Mouse (Mus musculus) midbrain, embryonic 10.5 days (tissue): ENCODE measurements around the gene Phf7. TPM values are rescaled to one million over a fixed set of nuclear protein-coding genes. Genes with fewer than 3 reads are reported as not detected.

Experiments
- DNase-seq: peaks from one replicate; pipeline ENCODE4 v3.0.0-alpha.2; 2017; ENCODE audit warnings: low spot score
- H3K27ac ChIP-seq: fragments of 300-500 bp; sonication (generic); replicated peaks from 2 replicates; pipeline ENCODE4 v1.5.1; 2016; ENCODE audit warnings: mild to moderate bottlenecking
- H3K27me3 ChIP-seq: fragments of 300-500 bp; sonication (generic); 2 replicates; pipeline ENCODE4 v1.6.1; 2016; ENCODE audit warnings: low read depth, mild to moderate bottlenecking; ENCODE audit not compliant: poor library complexity, severe bottlenecking
- H3K36me3 ChIP-seq: fragments of 300-500 bp; sonication (generic); 2 replicates; pipeline ENCODE4 v1.6.1; 2016; ENCODE audit warnings: mild to moderate bottlenecking, moderate library complexity
- H3K4me1 ChIP-seq: fragments of 300-500 bp; sonication (generic); 2 replicates; pipeline ENCODE4 v1.6.1; 2016
- H3K4me3 ChIP-seq: fragments of 300-500 bp; sonication (generic); 2 replicates; pipeline ENCODE4 v1.5.1; 2016; ENCODE audit warnings: mild to moderate bottlenecking, moderate library complexity
- H3K9me3 ChIP-seq: fragments of 300-500 bp; sonication (generic); replicated peaks from 2 replicates; pipeline ENCODE4 v1.6.1; 2016; ENCODE audit warnings: mild to moderate bottlenecking
- WGBS: fragments of 180-500 bp; shearing (Covaris S2); methylation state at CpG from one replicate; pipeline ENCODE4 v1.1.7; 2016; 5-methylcytosine and 5-hydroxymethylcytosine counted together
- polyA plus RNA-seq: library from polyadenylated mRNA; unstranded; fragments of >200 nt; fragmentation: Nextera tagmentation; extraction: Ambion mirVana; gene quantifications from 2 replicates; pipeline ENCODE4 v1.2.1, GENCODE M21; 2016

Phf7 gene
- polyA plus RNA-seq: 13.4 and 13.5 TPM in 2 replicates

- DNase-seq: peak; percentile 96
- Histone ChIP-seq H3K4me3 (peak within 1 kb of the TSS; percentile 99), H3K27me3 (no peaks in the 10 kb centered on the region), H3K4me1 (peaks cover 28% of the 10 kb centered on the region), H3K36me3 (peaks cover 37% of the 10 kb centered on the region), H3K27ac (peak within 1 kb of the TSS; percentile 96), H3K9me3 (no peaks in the 10 kb centered on the region)
- WGBS: under 1% methylated on average over 74 of the region's 75 CpGs
Observed at GRCm38 (mm10) chr14:31251084-31251604, at the start of gene Phf7, which contains the start of gene Bap1. Gene Phf7 (minus strand): TSS chr14:31251317. Gene Bap1 (plus strand): TSS chr14:31251450.

GRCm38 (mm10) chr14:31285728-31286127 is 34.6 kb upstream of the Phf7 start:
- Histone ChIP-seq H3K4me1 (no peaks in the 10 kb centered on the region), H3K4me3 (no peak overlapping the region), H3K27ac (no peak overlapping the region), H3K9me3 (no peaks in the 10 kb centered on the region), H3K27me3 (no peaks in the 10 kb centered on the region), H3K36me3 (no peaks in the 10 kb centered on the region)
- WGBS: 84% methylated on average over 8 of the region's 8 CpGs
- DNase-seq: no peak

GRCm38 (mm10) chr14:31272164-31272563 is 21.0 kb upstream of the Phf7 start:
- Histone ChIP-seq H3K36me3 (no peaks in the 10 kb centered on the region), H3K9me3 (no peaks in the 10 kb centered on the region), H3K27ac (no peak overlapping the region), H3K4me1 (peaks cover 32% of the 10 kb centered on the region), H3K4me3 (no peak overlapping the region), H3K27me3 (0 out of 2 replicates have a peak, but pooled peaks cover 3% of the 10 kb centered on the region)
- 21% methylated on average over 7 of the region's 7 CpGs for WGBS
- DNase-seq: peak; percentile 81

- Histone ChIP-seq H3K4me1 (peaks cover 33% of the 10 kb centered on the region), H3K27me3 (0 out of 2 replicates have a peak, but pooled peaks cover 3% of the 10 kb centered on the region), H3K36me3 (peaks cover 2% of the 10 kb centered on the region; the same call in 1 of the 2 replicates), H3K27ac (no peak overlapping the region), H3K9me3 (no peaks in the 10 kb centered on the region), H3K4me3 (no peak overlapping the region)
- no peak for DNase-seq
- 92% methylated on average over 6 of the region's 6 CpGs for WGBS
Observed at GRCm38 (mm10) chr14:31271121-31271520, 20.0 kb upstream of the Phf7 start.

- peaks cover 6% of the 10 kb centered on the region; the same call in 1 of the 2 replicates for H3K36me3 ChIP-seq
- 0 out of 2 replicates have a peak, but pooled peaks cover 3% of the 10 kb centered on the region for H3K27me3 ChIP-seq
- H3K4me3 ChIP-seq: peak overlapping the region; percentile 46
- DNase-seq: peak; percentile 79
- no peaks in the 10 kb centered on the region for H3K9me3 ChIP-seq
- H3K4me1 ChIP-seq: peaks cover 33% of the 10 kb centered on the region
- H3K27ac ChIP-seq: peak overlapping the region; percentile 81
- WGBS: 15% methylated on average over 28 of the region's 28 CpGs
Observed at GRCm38 (mm10) chr14:31269456-31270100, 18.5 kb upstream of the Phf7 start.

- H3K27me3 ChIP-seq: 0 out of 2 replicates have a peak, but pooled peaks cover 3% of the 10 kb centered on the region
- H3K4me1 ChIP-seq: peaks cover 33% of the 10 kb centered on the region
- H3K9me3 ChIP-seq: no peaks in the 10 kb centered on the region
- DNase-seq: peak; percentile 65
- H3K36me3 ChIP-seq: peaks cover 14% of the 10 kb centered on the region; the same call in 1 of the 2 replicates
- H3K4me3 ChIP-seq: peak overlapping the region; percentile 46
- peak overlapping the region; percentile 81 for H3K27ac ChIP-seq
- WGBS: 50% methylated on average over 9 of the region's 9 CpGs
Observed at GRCm38 (mm10) chr14:31268301-31269001, 17.3 kb upstream of the Phf7 start.

GRCm38 (mm10) chr14:31267649-31268048 is 16.5 kb upstream of the Phf7 start:
- Histone ChIP-seq H3K4me3 (no peak overlapping the region), H3K27me3 (0 out of 2 replicates have a peak, but pooled peaks cover 3% of the 10 kb centered on the region), H3K4me1 (peaks cover 33% of the 10 kb centered on the region), H3K36me3 (peaks cover 21% of the 10 kb centered on the region), H3K9me3 (no peaks in the 10 kb centered on the region), H3K27ac (peak overlapping the region; percentile 81)
- no peak for DNase-seq
- WGBS: 90% methylated on average over 11 of the region's 11 CpGs

- 93% methylated on average over 9 of the region's 9 CpGs for WGBS
- H3K4me1 ChIP-seq: no peaks in the 10 kb centered on the region
- DNase-seq: no peak
- H3K9me3 ChIP-seq: no peaks in the 10 kb centered on the region
- H3K4me3 ChIP-seq: no peak overlapping the region
- H3K27me3 ChIP-seq: no peaks in the 10 kb centered on the region
- no peak overlapping the region for H3K27ac ChIP-seq
- peaks cover 84% of the 10 kb centered on the region for H3K36me3 ChIP-seq
Observed at GRCm38 (mm10) chr14:31260932-31261331, 9.8 kb upstream of the Phf7 start.

GRCm38 (mm10) chr14:31260374-31260773 is 9.3 kb upstream of the Phf7 start:
- no peaks in the 10 kb centered on the region for H3K4me1 ChIP-seq
- H3K9me3 ChIP-seq: no peaks in the 10 kb centered on the region
- H3K27ac ChIP-seq: no peak overlapping the region
- no peak for DNase-seq
- H3K27me3 ChIP-seq: no peaks in the 10 kb centered on the region
- peaks cover 87% of the 10 kb centered on the region for H3K36me3 ChIP-seq
- H3K4me3 ChIP-seq: no peak overlapping the region
- WGBS: 95% methylated on average over 4 of the region's 4 CpGs

- Histone ChIP-seq H3K9me3 (no peaks in the 10 kb centered on the region), H3K27ac (no peak overlapping the region), H3K4me1 (no peaks in the 10 kb centered on the region), H3K36me3 (peaks cover 99% of the 10 kb centered on the region), H3K27me3 (no peaks in the 10 kb centered on the region), H3K4me3 (no peak overlapping the region)
- WGBS: 95% methylated on average over 14 of the region's 14 CpGs
- DNase-seq: no peak
Observed at GRCm38 (mm10) chr14:31258476-31259050, 7.4 kb upstream of the Phf7 start.

GRCm38 (mm10) chr14:31252091-31252490 is 974 bp upstream of the Phf7 start:
- Histone ChIP-seq H3K4me1 (peaks cover 28% of the 10 kb centered on the region), H3K9me3 (no peaks in the 10 kb centered on the region), H3K36me3 (peaks cover 46% of the 10 kb centered on the region), H3K27ac (peak overlapping the region; percentile 96), H3K4me3 (peak overlapping the region; percentile 99), H3K27me3 (no peaks in the 10 kb centered on the region)
- DNase-seq: no peak
- 86% methylated on average over 5 of the region's 5 CpGs for WGBS

GRCm38 (mm10) chr14:31251626-31252025 is 509 bp upstream of the Phf7 start:
- Histone ChIP-seq H3K36me3 (peaks cover 42% of the 10 kb centered on the region), H3K4me1 (peaks cover 28% of the 10 kb centered on the region), H3K27ac (peak overlapping the region; percentile 96), H3K4me3 (peak overlapping the region; percentile 99), H3K9me3 (no peaks in the 10 kb centered on the region), H3K27me3 (no peaks in the 10 kb centered on the region)
- no peak for DNase-seq
- 3% methylated on average over 18 of the region's 18 CpGs for WGBS
